Mouse (Mus musculus) cerebellum, adult 18-20 months (tissue): ENCODE measurements at regions not wholly inside any gene's neighbourhood (a gene's known extent, or its start where the extent isn't known, plus 50 kb on each side); places are given as distances from the start of the nearest gene placed in this dataset.

Experiments
- DNase-seq, 2 experiments: peaks; one replicate each; pipeline ENCODE4 v3.0.0; 2021

DNA sequence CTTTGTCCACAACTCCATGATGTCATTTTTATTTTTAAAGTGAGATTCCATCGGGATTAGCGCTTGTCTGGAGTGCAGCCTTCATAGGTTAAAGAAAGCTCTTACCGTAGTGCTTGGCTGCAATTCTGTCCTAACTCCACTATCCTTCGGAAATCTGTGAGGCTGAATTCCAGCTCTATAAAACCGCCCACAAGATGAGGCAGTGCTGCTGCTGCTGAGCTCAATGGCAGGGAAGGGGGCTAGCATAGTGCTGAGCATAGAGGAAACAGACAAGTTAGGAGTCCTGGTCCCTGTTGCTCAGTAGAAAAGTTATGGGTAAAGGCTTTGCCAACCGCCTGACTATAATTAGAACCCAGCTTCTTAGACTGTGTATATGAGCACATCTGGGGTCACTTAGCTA is 163.5 kb downstream of the Maf start:
- DNase-seq = no peak

- no peak for DNase-seq
These were observed 164.7 kb downstream of the Maf start for GRCm38 (mm10) chr8:115542935-115543334.

DNA sequence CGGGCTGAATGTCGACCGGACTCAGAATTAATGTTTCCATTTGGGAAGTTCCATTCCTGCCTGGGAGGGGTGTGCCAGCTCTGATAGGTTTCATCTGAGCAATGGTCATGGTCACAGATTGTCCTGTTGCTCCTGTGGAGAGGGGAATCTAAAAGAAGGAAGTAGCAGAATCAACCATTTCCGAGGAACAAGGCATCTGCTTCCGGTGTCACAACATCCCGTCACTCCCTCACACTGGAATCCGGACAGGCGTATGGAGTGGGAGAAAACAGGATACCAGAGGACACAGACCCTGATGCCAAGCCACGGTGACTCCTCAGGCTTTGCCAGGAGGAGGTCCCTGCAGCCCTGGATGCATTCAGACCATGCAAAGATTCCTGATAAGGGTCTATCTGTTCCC is 168.0 kb downstream of the Maf start:
- DNase-seq = no peak

- DNase-seq = no peak
These were observed 169.4 kb downstream of the Maf start for GRCm38 (mm10) chr8:115538236-115538635.

- DNase-seq = no peak
These were observed 169.8 kb downstream of the Maf start for GRCm38 (mm10) chr8:115537761-115538160.

GRCm38 (mm10) chr8:115536554-115537346 is 170.8 kb downstream of the Maf start:
- peak; percentile 14 to 28 for DNase-seq

DNA sequence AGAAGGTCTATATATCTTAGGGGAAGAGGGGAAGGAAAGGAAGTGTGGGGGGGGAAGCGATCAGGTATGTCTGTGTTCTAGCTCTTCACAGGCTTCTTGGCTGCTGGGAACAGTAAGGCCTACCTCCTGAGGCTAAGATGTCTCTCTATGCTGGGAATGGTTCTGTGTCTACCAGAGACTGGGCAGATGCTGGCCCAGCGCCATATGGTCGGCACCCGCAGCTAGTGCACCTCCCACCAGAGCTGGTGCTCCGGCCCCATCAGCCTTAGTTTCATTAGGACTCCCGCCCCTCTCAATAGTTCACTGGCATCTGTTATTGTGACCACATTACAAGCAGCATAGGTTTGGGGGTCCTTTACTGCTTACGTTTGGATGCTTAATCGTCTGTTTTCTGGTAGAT is 171.6 kb downstream of the Maf start:
- peak; percentile 21 to 29 for DNase-seq

DNA sequence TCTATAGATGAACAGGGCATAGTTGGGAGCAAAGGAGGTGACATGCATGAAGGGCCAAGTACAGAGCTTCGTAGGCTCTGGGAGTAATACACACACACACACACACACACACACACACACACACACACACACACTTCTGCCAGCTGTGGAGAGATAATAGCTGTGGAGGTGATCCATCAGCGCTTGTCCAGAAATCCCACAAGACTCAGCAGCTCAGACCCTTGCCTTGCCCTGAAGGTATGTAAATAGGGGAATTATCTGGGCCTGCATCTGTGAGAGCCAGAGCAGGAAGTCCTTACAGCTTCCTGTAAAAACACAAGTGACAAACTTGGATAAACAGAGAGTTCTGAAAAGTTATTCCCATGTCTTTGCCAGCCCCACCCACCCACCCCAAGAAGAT is 173.6 kb downstream of the Maf start:
- DNase-seq = no peak

- no peak for DNase-seq
These were observed 176.3 kb downstream of the Maf start for GRCm38 (mm10) chr8:115531343-115531742.

DNA sequence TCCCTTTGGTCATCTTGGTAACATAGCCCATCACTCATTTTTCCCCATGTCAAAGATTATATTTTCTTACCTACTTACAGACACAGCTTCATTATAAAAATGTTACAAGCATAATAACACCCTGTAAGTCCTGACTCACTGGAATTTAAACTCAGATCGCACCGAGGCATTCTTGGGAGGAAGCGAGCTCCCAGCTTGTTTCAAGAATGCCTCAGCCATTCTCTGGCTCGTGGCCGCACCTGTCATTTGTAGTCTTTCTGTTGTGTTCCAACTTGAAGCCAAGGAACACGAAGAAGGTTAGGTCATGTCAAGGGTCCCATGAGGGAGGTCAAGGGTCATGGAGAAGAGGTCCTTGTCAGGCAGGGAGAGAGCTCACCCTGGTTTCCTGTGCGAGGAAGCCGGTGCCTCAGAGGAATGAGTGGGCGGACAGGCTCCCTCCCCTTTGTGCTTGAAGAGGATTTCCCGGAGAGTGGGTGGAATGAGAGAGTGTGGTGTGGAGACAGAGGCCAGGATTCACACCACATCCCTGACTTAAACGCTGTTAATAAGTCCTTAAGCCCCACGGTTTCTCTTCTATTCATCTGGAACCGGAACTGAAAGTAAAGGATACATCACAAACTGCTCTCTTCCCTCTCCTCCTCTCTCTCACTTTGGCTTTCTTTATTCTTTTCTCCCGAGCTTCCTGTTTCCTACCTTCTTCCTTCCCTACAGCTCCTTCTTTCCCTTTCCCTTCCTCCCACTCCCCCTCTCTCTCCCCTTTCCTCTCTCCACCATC is 177.8 kb downstream of the Maf start:
- DNase-seq = peak in 1 of 2 experiments; percentile 24

DNA sequence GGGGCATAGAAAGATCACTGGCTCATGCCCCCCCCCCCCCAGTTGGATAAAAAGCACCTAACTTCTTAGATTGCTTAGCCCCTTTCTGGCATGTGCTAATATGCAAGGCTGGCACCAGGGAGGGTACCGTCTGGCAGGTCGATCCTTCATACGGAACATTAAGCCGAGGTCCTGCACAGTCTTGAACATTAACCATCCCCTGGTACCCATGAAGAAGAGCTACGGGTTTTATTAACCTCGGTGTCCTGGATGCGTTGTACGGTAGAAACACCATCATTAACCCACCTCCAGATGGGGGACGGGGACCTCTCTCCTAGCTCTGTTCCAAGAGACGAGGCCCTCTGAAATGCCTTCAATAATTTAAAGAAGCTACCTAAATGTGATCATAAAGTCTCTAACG is 178.7 kb downstream of the Maf start:
- DNase-seq = no peak

DNA sequence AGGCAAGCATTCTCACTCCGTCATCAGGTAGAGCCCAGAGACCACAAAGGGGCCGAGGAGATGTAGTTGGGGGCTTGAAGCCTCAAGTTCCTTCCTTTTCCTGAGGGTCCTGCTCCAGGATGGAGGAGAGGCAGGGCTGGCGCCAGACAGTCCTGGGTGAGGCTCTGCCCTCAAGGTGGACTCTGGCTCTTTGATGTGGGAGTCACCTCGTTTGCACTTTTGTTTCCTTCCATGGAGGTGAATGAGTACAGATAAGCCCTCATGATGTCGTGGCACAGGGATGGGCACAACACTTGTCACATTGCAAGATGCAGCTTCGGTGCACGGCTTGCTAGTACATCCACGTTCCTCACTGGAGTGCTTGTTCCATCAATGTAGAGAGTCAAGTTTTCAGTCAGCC is 182.4 kb downstream of the Maf start:
- no peak for DNase-seq

- DNase-seq = peak in 1 of 2 experiments; percentile 10
These were observed 182.9 kb downstream of the Maf start for GRCm38 (mm10) chr8:115524713-115525112.

GRCm38 (mm10) chr8:115522527-115522926 is 185.1 kb downstream of the Maf start:
- DNase-seq = no peak

GRCm38 (mm10) chr8:115515647-115516046 is 191.9 kb downstream of the Maf start:
- DNase-seq = no peak

DNA sequence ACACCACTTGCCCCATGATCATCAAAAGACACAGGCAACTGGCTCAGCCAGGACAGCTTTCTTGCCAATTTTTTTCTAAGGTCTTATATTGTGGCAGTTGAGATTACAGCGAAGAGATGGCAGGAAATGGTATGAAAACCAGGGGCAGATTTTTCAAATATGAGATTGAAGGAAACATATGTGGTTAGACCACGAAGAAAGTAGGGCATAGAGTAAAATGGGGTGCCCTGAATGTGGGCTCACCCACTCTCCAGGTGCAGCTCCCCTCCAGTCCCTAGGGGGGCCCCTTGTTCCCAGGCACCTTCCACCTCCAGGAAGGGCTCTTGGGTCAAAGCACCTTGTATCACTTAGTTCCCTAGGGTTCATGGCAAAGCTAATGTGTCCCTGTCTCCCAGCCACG is 193.1 kb downstream of the Maf start:
- no peak for DNase-seq

DNA sequence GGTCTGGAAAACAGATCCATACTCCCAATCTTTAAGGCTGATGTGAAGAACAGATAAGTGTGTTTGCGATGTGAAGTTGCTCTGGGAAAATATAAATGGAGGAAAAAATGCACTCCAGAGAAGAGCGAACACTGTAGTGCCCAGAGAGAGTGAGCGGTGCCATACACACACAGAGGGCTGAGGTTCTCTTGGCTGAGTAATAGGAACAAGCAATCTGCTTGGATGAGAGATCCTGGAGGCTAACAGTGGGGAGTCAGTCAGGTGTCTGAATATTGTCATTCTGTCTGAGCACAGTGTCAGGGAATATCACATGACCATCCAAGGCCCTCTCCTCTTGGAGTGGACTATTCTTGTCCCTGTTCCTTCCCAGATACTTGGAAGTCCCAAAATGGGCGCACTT is 200.4 kb downstream of the Maf start:
- DNase-seq = peak; percentile 50 to 70

DNA sequence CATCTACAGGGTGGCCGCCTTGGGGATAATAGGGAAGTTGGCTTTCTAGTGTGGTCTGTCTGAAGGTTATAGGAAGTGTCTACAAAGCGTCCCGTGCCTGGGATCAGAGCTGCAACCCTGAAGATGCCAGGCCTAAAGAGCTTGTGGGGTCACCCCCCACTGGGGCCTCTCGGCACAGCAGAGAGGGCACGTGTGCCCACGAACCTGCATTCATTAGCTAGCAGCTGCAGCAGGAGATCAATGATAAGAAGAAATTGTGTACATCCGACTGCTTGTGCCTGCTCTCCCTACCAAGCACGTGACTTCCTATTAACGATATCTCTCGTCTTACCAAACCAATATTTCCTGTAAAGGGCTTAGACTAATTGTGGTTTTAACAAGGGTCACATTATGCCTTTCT is 200.9 kb downstream of the Maf start:
- DNase-seq = no peak

GRCm38 (mm10) chr8:115496016-115496415 is 211.6 kb downstream of the Maf start:
- no peak for DNase-seq

- DNase-seq = no peak
These were observed 213.2 kb downstream of the Maf start for GRCm38 (mm10) chr8:115494353-115494752.

- DNase-seq = no peak
These were observed 220.7 kb downstream of the Maf start for GRCm38 (mm10) chr8:115486904-115487303.

- DNase-seq = no peak
These were observed 226.5 kb downstream of the Maf start for GRCm38 (mm10) chr8:115481136-115481535.

DNA sequence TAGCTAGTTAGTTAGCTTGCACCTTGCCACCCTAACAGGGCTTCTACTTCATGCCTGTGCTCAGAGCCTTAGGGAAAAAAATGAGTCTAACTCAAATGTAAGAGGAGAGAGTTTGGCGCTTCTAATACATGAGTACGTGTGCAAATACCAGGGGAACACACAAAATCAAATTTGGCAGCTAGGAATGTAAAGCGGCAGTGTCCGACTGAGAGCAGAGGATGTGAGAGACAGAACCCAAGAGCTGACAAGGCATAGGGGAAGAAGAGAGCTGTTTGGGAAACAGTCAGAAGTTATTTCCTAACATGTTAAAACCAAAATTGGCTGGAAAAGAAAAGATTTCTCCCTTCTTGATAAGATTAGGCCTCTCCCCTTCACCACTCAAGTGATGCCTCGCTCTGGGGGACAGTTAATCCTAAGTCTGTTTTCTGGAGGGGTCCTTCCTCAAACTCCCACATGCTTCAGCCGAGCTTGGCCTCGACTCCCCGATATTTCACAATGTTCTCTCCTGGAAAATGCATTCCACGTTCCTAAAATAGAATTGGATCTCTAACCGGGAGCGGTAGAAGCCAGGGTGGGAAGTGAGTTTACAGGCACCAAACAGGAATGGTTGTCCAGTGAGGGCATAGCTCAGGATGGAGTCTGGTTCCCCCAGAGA is 229.1 kb downstream of the Maf start:
- no peak for DNase-seq

DNA sequence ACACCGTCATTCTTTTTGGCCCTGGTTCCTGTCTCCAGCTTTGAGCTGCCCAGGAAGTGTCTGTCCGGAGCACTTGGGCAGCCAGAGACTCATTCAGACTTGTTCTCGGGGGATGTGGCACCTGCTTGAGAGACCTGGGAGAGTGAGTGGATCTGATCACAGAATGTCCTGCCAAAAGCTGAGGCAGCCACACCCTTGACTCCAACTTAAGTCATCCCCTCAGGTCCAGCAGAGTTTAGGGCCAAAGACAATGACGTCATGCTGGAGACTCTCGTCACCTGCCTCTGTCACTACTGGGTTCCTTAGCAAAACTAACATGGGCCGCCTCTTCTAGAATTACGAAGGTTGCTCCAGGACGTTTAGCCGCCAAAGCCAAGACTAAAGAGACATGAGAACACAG is 231.5 kb downstream of the Maf start:
- peak; percentile 32 to 34 for DNase-seq
